Mouse (Mus musculus): Measurements from ENCODE around the gene Plppr3.

DNA sequence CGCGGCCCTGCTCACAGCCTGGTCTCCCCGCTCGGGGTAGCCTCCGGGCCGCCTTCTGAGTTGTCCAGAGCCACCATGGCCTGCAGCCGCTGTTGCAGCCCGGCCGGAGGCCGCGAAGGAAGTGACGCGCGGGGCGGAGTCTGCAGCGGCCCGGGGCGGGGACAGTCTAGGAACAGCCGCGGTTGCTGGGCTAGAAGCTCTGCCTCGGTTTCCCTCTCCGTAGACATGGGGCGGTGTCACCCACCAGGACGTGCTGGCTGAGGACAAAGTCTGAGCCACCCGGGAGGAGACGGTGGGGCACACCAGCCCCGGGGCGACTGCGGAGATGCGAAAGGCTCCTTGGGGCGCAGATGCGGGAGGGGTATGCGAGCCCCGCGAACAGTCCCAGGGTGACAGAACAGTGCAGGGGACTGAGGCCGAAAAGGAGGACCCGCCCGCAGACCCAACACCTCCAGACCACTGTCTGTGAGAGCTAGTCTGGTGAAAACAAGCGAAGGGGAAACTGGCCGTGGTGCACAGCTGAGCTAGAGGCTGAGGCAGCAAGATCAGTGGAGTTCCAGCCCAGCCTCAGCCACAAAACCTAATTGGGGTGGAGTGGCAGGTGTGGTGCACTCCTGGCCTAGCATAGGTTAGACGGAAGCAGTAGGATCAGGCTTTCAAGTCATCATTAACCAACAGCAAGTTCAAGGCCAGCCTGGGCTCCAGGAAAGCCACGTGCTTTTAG is 42.5 kb upstream of the Plppr3 start, which contains the start of gene Kiss1r:
- TF ChIP-seq CTCF (IDR thresholded peaks at IDR 0.05; ENCODE audit: control insufficient read depth, insufficient read depth, low read length), result no peak
- peak; percentile 90; the same call in 1 of the 2 replicates for TF ChIP-seq POLR2A (IDR thresholded peaks at IDR 0.05; ENCODE audit: borderline replicate concordance, control insufficient read depth, low read depth, low read length)

All from bone marrow, adult 2 months (tissue).